Mouse (Mus musculus) lung, postnatal 0 days (tissue): ENCODE results near the gene Ropn1. TPM values are rescaled to one million over a fixed set of nuclear protein-coding genes. Genes with fewer than 3 reads are reported as not detected.
"Not testable (repeated sequence)": the region's sequence is repeated elsewhere in the genome, so short reads cannot be mapped to it uniquely, and the experiment has no call there.

ENCODE experiments used
- ATAC-seq: fragments of 200-750 bp; cut with Nextera tagmentation; 2 replicates; pipeline ENCODE4 v1.8.0; 2017; ENCODE audit warnings: moderate library complexity
- DNase-seq: peaks from one replicate; pipeline ENCODE4 v3.0.0-alpha.2; 2016; ENCODE audit warnings: low spot score
- H3K27ac ChIP-seq: fragments of 300-500 bp; sonication (generic); 2 replicates; pipeline ENCODE4 v1.5.1; 2014; ENCODE audit warnings: antibody characterized with exemption, mild to moderate bottlenecking, low read length, mixed read lengths
- H3K27me3 ChIP-seq: fragments of 300-500 bp; sonication (generic); replicated peaks from 2 replicates; pipeline ENCODE4 v1.6.1; 2014; ENCODE audit warnings: low read length, mixed read lengths; ENCODE audit not compliant: insufficient read depth
- H3K36me3 ChIP-seq: fragments of 300-500 bp; sonication (generic); 2 replicates; pipeline ENCODE4 v1.6.1; 2014; ENCODE audit warnings: low read length, mixed read lengths; ENCODE audit not compliant: insufficient read depth
- H3K4me1 ChIP-seq: fragments of 300-500 bp; sonication (generic); 2 replicates; pipeline ENCODE4 v1.6.1; 2014; ENCODE audit warnings: antibody characterized with exemption, low read depth, low read length, mixed read lengths; ENCODE audit not compliant: insufficient read depth
- H3K4me2 ChIP-seq: fragments of 300-500 bp; sonication (generic); replicated peaks from 2 replicates; pipeline ENCODE4 v1.6.1; 2014; ENCODE audit warnings: low read depth, mild to moderate bottlenecking, low read length, moderate library complexity, mixed read lengths
- H3K4me3 ChIP-seq: fragments of 300-500 bp; sonication (generic); 2 replicates; pipeline ENCODE4 v1.5.1; 2014; ENCODE audit warnings: low read depth, low read length
- H3K9ac ChIP-seq: fragments of 300-500 bp; sonication (generic); replicated peaks from 2 replicates; pipeline ENCODE4 v1.6.1; 2014; ENCODE audit warnings: low read depth, mild to moderate bottlenecking
- H3K9me3 ChIP-seq: fragments of 300-500 bp; sonication (generic); 2 replicates; pipeline ENCODE4 v1.6.1; 2016; ENCODE audit warnings: low read length, mixed read lengths
- CTCF ChIP-seq: IDR thresholded peaks from 2 replicates; pipeline ENCODE4 v1.5.1; 2016; ENCODE audit warnings: antibody characterized with exemption, mild to moderate bottlenecking
- EP300 ChIP-seq: IDR thresholded peaks from 2 replicates; pipeline ENCODE4 v1.6.1; 2016; ENCODE audit warnings: antibody characterized with exemption, mild to moderate bottlenecking, control low read depth
- WGBS: fragments of 180-500 bp; shearing (Covaris S2); extraction: QIAGEN DNeasy Blood & Tissue Kit; methylation state at CpG from one replicate; pipeline ENCODE4 v1.1.7; 2014; 5-methylcytosine and 5-hydroxymethylcytosine counted together
- polyA plus RNA-seq: library from polyadenylated mRNA; unstranded; fragments of >200 nt; fragmentation: Nextera tagmentation; extraction: Ambion mirVana; gene quantifications from 2 replicates; pipeline ENCODE4 v1.2.1, GENCODE M21; 2015

Gene Ropn1
- polyA plus RNA-seq, 1 experiment from 2014 or later: not detected

DNA sequence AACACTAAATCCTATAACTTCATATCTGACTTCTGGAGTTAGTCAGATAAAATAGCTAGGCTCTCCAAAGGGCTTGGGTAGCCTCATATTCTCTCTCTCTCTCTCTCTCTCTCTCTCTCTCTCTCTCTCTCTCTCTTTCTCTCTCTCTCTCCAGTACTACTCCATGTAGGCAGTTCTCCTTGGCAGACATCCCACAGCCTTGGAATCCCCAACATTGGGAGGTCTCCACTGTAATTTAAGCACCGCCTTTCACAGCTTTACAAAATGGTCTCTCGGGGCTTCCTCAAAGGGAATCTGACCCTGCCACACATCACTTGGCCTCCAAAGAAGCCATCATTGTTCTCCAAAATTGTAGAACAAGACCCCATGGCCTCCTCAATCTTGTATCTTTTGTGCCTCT, 22.1 kb upstream of the Ropn1 start:
- H3K4me3 ChIP-seq: no peak overlapping the region
- ATAC-seq (no peak), DNase-seq (no peak)
- WGBS: 49% methylated on average over 2 of the region's 2 CpGs
- H3K27ac ChIP-seq: no peak overlapping the region
- no peak overlapping the region for H3K9ac ChIP-seq
- H3K27me3 ChIP-seq: no peaks in the 10 kb centered on the region
- H3K4me1 ChIP-seq: no peaks in the 10 kb centered on the region
- TF ChIP-seq CTCF: no peak
- no peaks in the 10 kb centered on the region for H3K9me3 ChIP-seq
- H3K36me3 ChIP-seq: no peaks in the 10 kb centered on the region
- H3K4me2 ChIP-seq: no peak overlapping the region

DNA sequence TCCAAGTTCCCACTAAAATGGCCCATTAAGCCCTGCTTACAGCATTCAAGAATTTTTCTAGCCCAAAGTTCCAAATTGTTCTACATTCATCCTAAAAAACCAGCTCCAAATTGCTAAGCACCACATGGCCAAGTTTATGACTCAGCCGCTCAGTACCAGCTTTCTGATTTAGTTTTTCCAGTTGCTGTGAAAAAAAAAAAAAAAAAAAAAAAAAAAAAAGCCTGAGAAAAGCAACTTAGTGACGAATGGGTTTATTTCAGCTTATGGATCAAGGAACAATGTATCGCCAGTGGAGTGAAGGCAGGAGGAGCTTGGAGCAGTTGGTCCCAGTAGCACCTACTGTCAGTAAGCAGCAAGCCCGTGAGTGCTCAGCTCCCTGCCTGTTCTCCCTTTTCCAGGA, 21.3 kb upstream of the Ropn1 start:
- DNase-seq: no peak
- Histone ChIP-seq H3K4me2 (no peak overlapping the region), H3K27ac (no peak overlapping the region), H3K4me3 (no peak overlapping the region), H3K27me3 (no peaks in the 10 kb centered on the region), H3K9ac (no peak overlapping the region), H3K4me1 (no peaks in the 10 kb centered on the region), H3K36me3 (no peaks in the 10 kb centered on the region), H3K9me3 (no peaks in the 10 kb centered on the region)
- TF ChIP-seq CTCF: no peak
- no peak for TF ChIP-seq EP300
- no peak for ATAC-seq
- 88% methylated on average over 4 of the region's 4 CpGs for WGBS

DNA sequence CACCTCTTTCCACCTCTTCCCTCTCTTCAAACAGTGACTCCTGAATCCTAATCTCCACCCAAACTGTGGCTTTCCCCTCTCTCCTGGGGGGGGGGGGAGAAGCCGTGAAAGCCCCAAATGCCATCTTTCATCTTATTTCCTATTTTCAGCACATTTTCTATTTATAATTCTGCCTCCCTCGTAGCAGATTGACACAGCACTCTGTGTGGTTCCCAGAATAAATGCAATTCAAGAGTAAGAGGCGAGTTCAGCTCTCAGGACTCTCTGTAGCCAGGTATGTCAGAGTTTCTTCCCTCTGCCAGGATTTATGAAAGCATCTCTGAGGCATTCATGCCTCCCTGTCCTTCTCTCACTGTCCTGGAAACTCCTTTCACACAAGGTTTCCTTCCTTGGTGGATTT, 14.2 kb upstream of the Ropn1 start:
- H3K4me2 ChIP-seq: no peak overlapping the region
- H3K36me3 ChIP-seq: no peaks in the 10 kb centered on the region
- WGBS: 43% methylated on average over 3 of the region's 3 CpGs
- H3K9ac ChIP-seq: no peak overlapping the region
- H3K4me1 ChIP-seq: no peaks in the 10 kb centered on the region
- no peak overlapping the region for H3K4me3 ChIP-seq
- no peak for TF ChIP-seq EP300
- no peak for TF ChIP-seq CTCF
- DNase-seq: no peak
- no peaks in the 10 kb centered on the region for H3K27me3 ChIP-seq
- no peaks in the 10 kb centered on the region for H3K9me3 ChIP-seq
- ATAC-seq: no peak
- no peak overlapping the region for H3K27ac ChIP-seq

DNA sequence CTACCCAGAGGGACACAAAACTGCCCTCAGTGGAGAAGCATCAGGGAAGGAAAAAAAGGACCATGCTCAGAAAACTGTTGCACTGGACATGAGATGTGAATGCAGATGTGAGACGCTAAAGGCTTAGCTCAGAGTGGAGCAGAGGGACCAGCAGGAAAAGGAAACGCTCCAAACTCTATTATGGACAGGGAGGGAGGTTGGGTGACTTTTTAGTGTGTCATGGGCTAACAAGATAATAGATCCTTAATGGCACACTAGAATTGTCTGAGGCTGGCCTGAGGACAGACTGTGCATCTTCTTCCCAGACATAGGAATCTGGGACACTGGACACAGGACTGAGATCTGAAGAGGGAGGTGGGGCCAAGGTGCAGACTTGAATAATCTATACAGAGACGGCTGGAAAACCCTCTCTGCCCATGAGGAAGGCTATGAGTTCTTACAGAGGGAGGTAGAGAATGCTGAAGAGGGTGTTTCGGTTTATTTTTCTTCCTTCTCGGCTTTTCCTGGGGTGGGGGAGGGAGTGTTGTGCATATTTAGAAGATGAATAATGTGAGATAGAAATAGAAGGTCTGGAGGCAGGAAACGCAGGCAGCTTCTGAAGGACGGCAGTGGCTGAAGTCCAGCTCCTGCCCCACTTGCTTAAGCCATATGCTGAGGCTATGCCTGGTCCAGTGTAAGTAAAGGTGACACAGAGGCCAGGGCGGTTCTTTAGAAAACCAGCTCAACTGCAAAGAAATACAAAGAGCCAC, 6.0 kb upstream of the Ropn1 start:
- Histone ChIP-seq H3K36me3 (no peaks in the 10 kb centered on the region), H3K4me1 (no peaks in the 10 kb centered on the region; the same call in 1 of the 2 replicates), H3K4me3 (no peak overlapping the region), H3K27me3 (no peaks in the 10 kb centered on the region), H3K9ac (no peak overlapping the region), H3K27ac (no peak overlapping the region; the same call in 1 of the 2 replicates), H3K4me2 (peak overlapping the region; percentile 14; the same call in 1 of the 2 replicates), H3K9me3 (no peaks in the 10 kb centered on the region)
- WGBS: 21% methylated on average over 8 of the region's 8 CpGs
- peak; percentile 77 for DNase-seq
- peak; percentile 85 for ATAC-seq
- TF ChIP-seq CTCF (no peak), EP300 (no peak)

DNA sequence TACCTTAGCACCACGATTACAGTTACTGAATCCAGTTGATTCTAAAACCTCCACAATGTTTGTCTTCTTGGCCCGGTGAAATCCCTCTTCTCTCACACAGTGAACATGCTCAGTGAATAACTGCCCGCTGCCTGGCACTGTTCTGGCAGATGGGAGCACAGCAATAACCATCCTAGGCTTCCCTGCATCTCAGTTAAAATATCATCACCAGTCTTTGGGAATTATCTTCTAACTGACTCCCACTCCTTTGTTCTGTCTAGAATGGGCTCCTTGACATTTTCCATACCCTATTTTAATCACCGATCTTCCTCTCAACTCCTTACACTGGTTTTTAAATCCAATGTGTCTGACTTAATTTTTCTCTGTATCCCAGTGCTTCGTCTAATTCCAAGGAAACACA, 3.3 kb downstream of the Ropn1 start:
- no peak for TF ChIP-seq CTCF
- TF ChIP-seq EP300: no peak
- no peaks in the 10 kb centered on the region for H3K27me3 ChIP-seq
- peaks cover 1% of the 10 kb centered on the region; the same call in 1 of the 2 replicates for H3K4me1 ChIP-seq
- no peaks in the 10 kb centered on the region for H3K36me3 ChIP-seq
- ATAC-seq: no peak
- DNase-seq: no peak
- H3K27ac ChIP-seq: no peak overlapping the region
- 84% methylated on average over 5 of the region's 5 CpGs for WGBS
- H3K4me2 ChIP-seq: no peak overlapping the region
- H3K9ac ChIP-seq: no peak overlapping the region
- H3K4me3 ChIP-seq: no peak overlapping the region
- H3K9me3 ChIP-seq: no peaks in the 10 kb centered on the region

DNA sequence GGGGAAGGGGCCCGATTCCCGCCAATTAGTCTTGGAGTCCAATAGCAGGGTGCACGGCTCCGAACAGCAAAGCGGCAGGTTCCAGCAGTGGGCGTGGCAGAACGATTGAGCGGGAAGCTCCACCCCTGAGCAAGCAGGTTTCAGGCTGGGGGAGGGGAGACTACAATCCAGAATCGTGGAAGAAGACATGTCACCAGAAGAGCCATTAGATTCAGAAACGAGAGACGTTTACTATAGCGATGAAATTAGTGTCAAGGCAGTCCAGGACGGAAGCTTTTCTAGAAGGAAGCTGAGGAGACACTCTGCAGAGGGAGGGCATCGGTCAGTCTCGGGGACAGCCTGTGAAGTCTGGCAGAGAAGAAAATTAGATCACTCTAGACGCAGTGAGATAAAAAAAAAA, 7.8 kb downstream of the Ropn1 start:
- peak overlapping the region; percentile 48 for H3K4me2 ChIP-seq
- not testable (repeated sequence) for H3K9ac ChIP-seq, ATAC-seq, H3K4me3 ChIP-seq, H3K4me1 ChIP-seq, H3K27ac ChIP-seq, H3K36me3 ChIP-seq, H3K9me3 ChIP-seq, H3K27me3 ChIP-seq
- WGBS: 4% methylated on average over 16 of the region's 16 CpGs
- peak; percentile 16 for DNase-seq
